Mouse (Mus musculus): ENCODE data around the gene Gnb3. TPM values are rescaled to one million over a fixed set of nuclear protein-coding genes. Genes with fewer than 3 reads are reported as not detected.
A peak's percentile ranks its signal among the peaks of the same experiment; 100 is the strongest.
"Not testable (repeated sequence)": the region's sequence is repeated elsewhere in the genome, so short reads cannot be mapped to it uniquely, and the experiment has no call there.

The Gnb3 gene
- polyA plus RNA-seq, 1 experiment from 2014 or later = 2.4 TPM

DNA sequence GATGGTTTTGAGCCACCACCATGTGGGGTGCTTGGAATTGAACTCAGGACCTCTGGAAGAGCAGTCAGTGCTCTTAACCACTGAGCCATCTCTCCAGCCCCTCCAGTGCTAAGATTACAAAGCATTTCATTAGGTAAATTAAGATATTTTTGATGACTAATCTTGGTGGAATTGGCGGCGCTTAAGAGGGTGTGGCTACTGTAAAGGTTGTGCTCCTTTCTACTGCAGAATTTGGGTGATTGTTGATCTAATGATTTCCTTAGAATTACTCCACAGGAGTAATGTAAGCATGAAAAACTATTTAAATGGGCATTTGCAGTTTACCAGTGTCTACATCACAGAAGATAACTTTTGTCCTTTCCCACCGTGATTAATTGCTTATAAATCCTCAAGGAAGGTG is 35.7 kb downstream of the Gnb3 start:
- no peak overlapping the region for H3K4me2 ChIP-seq (ENCODE audit: low read length)
- WGBS = 97% methylated on average over 3 of the region's 3 CpGs
- H3K27ac ChIP-seq (ENCODE audit: low read length) = no peak overlapping the region
- H3K9me3 ChIP-seq (replicated peaks; ENCODE audit: control insufficient read depth, low read length, poor library complexity, severe bottlenecking) = no peaks in the 10 kb centered on the region; the same call in 1 of the 2 replicates
- H3K27me3 ChIP-seq (ENCODE audit: control insufficient read depth, insufficient read depth, low read depth, low read length) = no peaks in the 10 kb centered on the region
- no peak overlapping the region for H3K9ac ChIP-seq (ENCODE audit: low read depth, low read length)
- ATAC-seq = no peak
- peaks cover 22% of the 10 kb centered on the region for H3K4me1 ChIP-seq (ENCODE audit: control insufficient read depth, insufficient read depth, low read length)
- no peak overlapping the region for H3K4me3 ChIP-seq (ENCODE audit: low read depth, low read length)
- H3K36me3 ChIP-seq (ENCODE audit: control insufficient read depth, insufficient read depth, low read length) = no peaks in the 10 kb centered on the region

DNA sequence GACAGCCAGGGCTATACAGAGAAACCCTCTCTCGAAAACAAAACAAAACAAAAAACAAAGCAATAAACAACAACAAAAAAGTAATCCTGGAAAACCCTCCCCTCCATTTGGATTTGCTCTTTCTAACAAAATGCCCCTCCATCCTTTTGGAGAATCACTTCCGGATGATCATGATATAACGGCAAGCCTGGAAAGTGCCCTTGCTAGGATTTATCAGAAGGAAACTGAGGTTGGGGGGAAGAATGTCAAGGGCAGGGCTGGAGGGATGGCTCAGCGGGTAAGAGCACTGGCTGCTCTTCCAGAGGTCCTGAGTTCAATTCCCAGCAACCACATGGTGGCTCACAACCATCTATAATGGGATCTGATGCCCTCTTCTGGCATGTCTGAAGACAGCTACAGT is 36.4 kb downstream of the Gnb3 start:
- H3K27ac ChIP-seq (ENCODE audit: low read length); H3K4me2 ChIP-seq (ENCODE audit: low read length); H3K27me3 ChIP-seq (ENCODE audit: control insufficient read depth, insufficient read depth, low read depth, low read length); ATAC-seq; H3K9ac ChIP-seq (ENCODE audit: low read depth, low read length); H3K9me3 ChIP-seq (replicated peaks; ENCODE audit: control insufficient read depth, low read length, poor library complexity, severe bottlenecking); H3K4me3 ChIP-seq (ENCODE audit: low read depth, low read length); H3K36me3 ChIP-seq (ENCODE audit: control insufficient read depth, insufficient read depth, low read length): not testable (repeated sequence)
- WGBS = 98% methylated on average over 4 of the region's 4 CpGs
- peaks cover 16% of the 10 kb centered on the region for H3K4me1 ChIP-seq (ENCODE audit: control insufficient read depth, insufficient read depth, low read length)

DNA sequence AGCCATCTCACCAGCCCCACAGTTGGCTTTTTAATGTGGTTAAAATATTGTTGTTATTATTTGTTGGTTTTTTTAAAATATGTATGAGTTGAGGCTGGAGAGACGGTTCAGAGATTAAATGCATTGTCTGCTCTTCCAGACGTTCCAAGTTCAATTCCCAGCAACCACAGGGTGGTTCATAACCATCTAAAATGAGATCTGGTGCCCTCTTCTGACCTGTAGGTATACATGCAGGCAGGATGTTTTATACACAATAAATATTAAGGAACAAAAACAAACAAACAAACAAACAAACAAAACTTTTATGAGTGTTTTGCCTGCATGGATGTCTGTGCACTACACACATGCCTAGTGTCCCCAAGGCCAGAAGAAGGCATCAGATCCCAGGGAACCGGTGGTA is 37.0 kb downstream of the Gnb3 start:
- WGBS = 69% methylated on average over 3 of the region's 3 CpGs
- Histone ChIP-seq H3K4me1 (ENCODE audit: control insufficient read depth, insufficient read depth, low read length) (peaks cover 10% of the 10 kb centered on the region), H3K27ac (ENCODE audit: low read length) (no peak overlapping the region)

DNA sequence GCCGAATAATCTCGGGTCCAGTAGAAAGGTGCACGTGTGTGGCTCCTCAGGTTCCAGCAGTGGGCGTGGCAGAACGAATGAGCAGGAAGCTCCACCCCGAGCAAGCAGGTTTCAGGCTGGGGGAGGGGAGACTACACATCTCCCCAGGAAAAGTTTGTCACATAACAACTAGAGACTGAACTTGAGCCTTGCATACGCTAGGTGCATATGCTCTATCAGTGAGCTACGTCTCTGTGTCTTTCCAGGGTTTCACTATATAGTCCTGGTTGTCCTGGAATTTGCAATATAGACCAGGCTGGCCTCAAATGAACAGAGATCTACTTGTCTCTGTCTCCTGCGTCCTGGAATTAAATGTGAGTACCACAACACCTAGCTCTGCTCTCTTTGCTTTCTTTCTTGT is 37.7 kb downstream of the Gnb3 start:
- H3K36me3 ChIP-seq (ENCODE audit: control insufficient read depth, insufficient read depth, low read length); H3K27me3 ChIP-seq (ENCODE audit: control insufficient read depth, insufficient read depth, low read depth, low read length); H3K4me3 ChIP-seq (ENCODE audit: low read depth, low read length); H3K4me2 ChIP-seq (ENCODE audit: low read length); H3K4me1 ChIP-seq (ENCODE audit: control insufficient read depth, insufficient read depth, low read length); ATAC-seq; H3K9ac ChIP-seq (ENCODE audit: low read depth, low read length); H3K9me3 ChIP-seq (replicated peaks; ENCODE audit: control insufficient read depth, low read length, poor library complexity, severe bottlenecking); H3K27ac ChIP-seq (ENCODE audit: low read length): not testable (repeated sequence)
- 18% methylated on average over 5 of the region's 9 CpGs for WGBS

More for the DNA sequence above, 37.0 kb downstream of the Gnb3 start:
- H3K27me3 ChIP-seq (ENCODE audit: control insufficient read depth, insufficient read depth, low read depth, low read length) = no peaks in the 10 kb centered on the region
- no peak overlapping the region for H3K4me3 ChIP-seq (ENCODE audit: low read depth, low read length)
- H3K9ac ChIP-seq (ENCODE audit: low read depth, low read length) = no peak overlapping the region
- no peaks in the 10 kb centered on the region for H3K36me3 ChIP-seq (ENCODE audit: control insufficient read depth, insufficient read depth, low read length)
- no peak overlapping the region for H3K4me2 ChIP-seq (ENCODE audit: low read length)
- H3K9me3 ChIP-seq (replicated peaks; ENCODE audit: control insufficient read depth, low read length, poor library complexity, severe bottlenecking) = no peaks in the 10 kb centered on the region; the same call in 1 of the 2 replicates
- no peak for ATAC-seq

DNA sequence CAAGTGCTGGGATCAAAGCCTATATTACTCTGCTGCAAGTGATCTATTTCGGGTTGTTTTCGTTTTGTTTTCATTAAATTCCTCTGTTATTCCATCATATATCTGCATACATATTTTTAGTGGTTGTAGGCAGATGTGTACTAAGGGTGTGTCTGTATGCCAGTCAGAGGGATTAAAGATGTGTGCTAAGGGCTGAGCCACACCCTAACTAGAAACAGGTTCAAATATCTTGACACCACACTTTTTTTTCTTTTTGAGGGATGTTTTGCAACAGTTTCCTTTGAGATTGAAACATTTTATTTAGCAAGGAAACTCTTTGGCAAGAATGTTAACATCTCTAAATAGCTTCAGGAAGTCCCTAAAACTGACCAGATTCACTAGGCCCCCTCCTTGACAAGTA is 43.9 kb downstream of the Gnb3 start:
- H3K4me3 ChIP-seq (ENCODE audit: low read depth, low read length) = no peak overlapping the region
- no peak for ATAC-seq
- WGBS = 88% methylated on average over 2 of the region's 2 CpGs
- no peaks in the 10 kb centered on the region for H3K36me3 ChIP-seq (ENCODE audit: control insufficient read depth, insufficient read depth, low read length)
- no peaks in the 10 kb centered on the region for H3K4me1 ChIP-seq (ENCODE audit: control insufficient read depth, insufficient read depth, low read length)
- H3K27ac ChIP-seq (ENCODE audit: low read length) = no peak overlapping the region
- H3K4me2 ChIP-seq (ENCODE audit: low read length) = no peak overlapping the region
- H3K27me3 ChIP-seq (ENCODE audit: control insufficient read depth, insufficient read depth, low read depth, low read length) = no peaks in the 10 kb centered on the region
- no peak overlapping the region for H3K9ac ChIP-seq (ENCODE audit: low read depth, low read length)
- no peaks in the 10 kb centered on the region for H3K9me3 ChIP-seq (replicated peaks; ENCODE audit: control insufficient read depth, low read length, poor library complexity, severe bottlenecking)

DNA sequence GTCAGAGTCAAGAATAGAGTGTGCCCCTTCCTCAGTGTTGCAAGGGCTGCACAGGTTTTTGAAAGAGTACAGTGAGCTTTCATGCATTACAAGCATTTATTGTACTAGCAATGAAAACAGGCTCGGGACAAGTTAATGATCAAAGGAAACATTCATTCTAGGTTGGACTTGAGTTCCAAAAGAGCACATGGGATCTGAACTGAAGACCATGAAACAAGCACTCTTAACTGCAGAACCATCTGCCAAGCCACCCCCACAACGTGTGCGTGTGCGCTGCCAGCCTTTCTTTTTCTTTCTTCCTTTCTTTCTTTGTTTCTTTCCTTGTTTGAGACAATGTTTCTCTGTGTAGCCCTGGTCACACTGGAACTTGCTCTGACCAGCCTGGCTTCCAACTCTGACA is 44.3 kb downstream of the Gnb3 start:
- no peaks in the 10 kb centered on the region for H3K9me3 ChIP-seq (replicated peaks; ENCODE audit: control insufficient read depth, low read length, poor library complexity, severe bottlenecking)
- H3K36me3 ChIP-seq (ENCODE audit: control insufficient read depth, insufficient read depth, low read length) = no peaks in the 10 kb centered on the region
- ATAC-seq = no peak
- no peak overlapping the region for H3K4me2 ChIP-seq (ENCODE audit: low read length)
- WGBS = 82% methylated on average over 4 of the region's 4 CpGs
- H3K27me3 ChIP-seq (ENCODE audit: control insufficient read depth, insufficient read depth, low read depth, low read length) = no peaks in the 10 kb centered on the region
- H3K27ac ChIP-seq (ENCODE audit: low read length) = no peak overlapping the region
- no peaks in the 10 kb centered on the region for H3K4me1 ChIP-seq (ENCODE audit: control insufficient read depth, insufficient read depth, low read length)
- H3K4me3 ChIP-seq (ENCODE audit: low read depth, low read length) = no peak overlapping the region
- H3K9ac ChIP-seq (ENCODE audit: low read depth, low read length) = no peak overlapping the region

DNA sequence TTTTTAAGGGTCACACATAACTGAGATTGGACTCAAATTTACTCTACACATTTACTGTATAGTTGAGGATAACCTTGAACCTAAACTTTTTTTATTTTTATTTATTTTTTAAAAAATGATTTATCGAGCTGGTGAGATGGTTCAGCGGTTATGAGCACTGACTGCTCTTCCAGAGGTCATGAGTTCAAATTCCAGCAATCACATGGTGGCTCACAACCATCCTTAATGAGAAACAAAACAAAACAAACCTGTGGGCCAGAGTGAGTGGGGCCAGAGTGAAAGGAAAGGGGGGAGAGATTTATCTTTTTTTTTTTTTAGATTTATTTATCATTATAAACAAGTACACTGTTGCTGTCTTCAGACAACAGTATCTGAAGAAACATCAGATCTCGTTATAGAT is 48.2 kb downstream of the Gnb3 start:
- Histone ChIP-seq H3K27ac (ENCODE audit: low read length) (no peak overlapping the region), H3K4me3 (ENCODE audit: low read depth, low read length) (no peak overlapping the region), H3K36me3 (ENCODE audit: control insufficient read depth, insufficient read depth, low read length) (no peaks in the 10 kb centered on the region), H3K9ac (ENCODE audit: low read depth, low read length) (no peak overlapping the region), H3K27me3 (ENCODE audit: control insufficient read depth, insufficient read depth, low read depth, low read length) (no peaks in the 10 kb centered on the region), H3K9me3 (replicated peaks; ENCODE audit: control insufficient read depth, low read length, poor library complexity, severe bottlenecking) (no peaks in the 10 kb centered on the region), H3K4me2 (ENCODE audit: low read length) (no peak overlapping the region), H3K4me1 (ENCODE audit: control insufficient read depth, insufficient read depth, low read length) (no peaks in the 10 kb centered on the region)
- WGBS = 88% methylated on average over 3 of the region's 3 CpGs
- no peak for ATAC-seq

GRCm38 (mm10) chr6:124790121-124790520 is 50.0 kb downstream of the Gnb3 start:
- ATAC-seq = no peak
- WGBS = 83% methylated on average over 4 of the region's 4 CpGs
- Histone ChIP-seq H3K27ac (ENCODE audit: low read length) (no peak overlapping the region), H3K27me3 (ENCODE audit: control insufficient read depth, insufficient read depth, low read depth, low read length) (no peaks in the 10 kb centered on the region), H3K36me3 (ENCODE audit: control insufficient read depth, insufficient read depth, low read length) (no peaks in the 10 kb centered on the region), H3K4me2 (ENCODE audit: low read length) (no peak overlapping the region), H3K4me1 (ENCODE audit: control insufficient read depth, insufficient read depth, low read length) (no peaks in the 10 kb centered on the region), H3K9me3 (replicated peaks; ENCODE audit: control insufficient read depth, low read length, poor library complexity, severe bottlenecking) (no peaks in the 10 kb centered on the region), H3K9ac (ENCODE audit: low read depth, low read length) (no peak overlapping the region), H3K4me3 (ENCODE audit: low read depth, low read length) (no peak overlapping the region)

- ATAC-seq = no peak
- no peaks in the 10 kb centered on the region for H3K4me1 ChIP-seq (ENCODE audit: control insufficient read depth, insufficient read depth, low read length)
- no peaks in the 10 kb centered on the region for H3K9me3 ChIP-seq (replicated peaks; ENCODE audit: control insufficient read depth, low read length, poor library complexity, severe bottlenecking)
- no peak overlapping the region for H3K4me2 ChIP-seq (ENCODE audit: low read length)
- H3K4me3 ChIP-seq (ENCODE audit: low read depth, low read length) = no peak overlapping the region
- H3K36me3 ChIP-seq (ENCODE audit: control insufficient read depth, insufficient read depth, low read length) = no peaks in the 10 kb centered on the region
- no peaks in the 10 kb centered on the region for H3K27me3 ChIP-seq (ENCODE audit: control insufficient read depth, insufficient read depth, low read depth, low read length)
- 73% methylated on average over 4 of the region's 4 CpGs for WGBS
- no peak overlapping the region for H3K9ac ChIP-seq (ENCODE audit: low read depth, low read length)
- H3K27ac ChIP-seq (ENCODE audit: low read length) = peak overlapping the region; percentile 26; the same call in 1 of the 2 replicates
Observed at GRCm38 (mm10) chr6:124789519-124789918, 50.6 kb downstream of the Gnb3 start.

DNA sequence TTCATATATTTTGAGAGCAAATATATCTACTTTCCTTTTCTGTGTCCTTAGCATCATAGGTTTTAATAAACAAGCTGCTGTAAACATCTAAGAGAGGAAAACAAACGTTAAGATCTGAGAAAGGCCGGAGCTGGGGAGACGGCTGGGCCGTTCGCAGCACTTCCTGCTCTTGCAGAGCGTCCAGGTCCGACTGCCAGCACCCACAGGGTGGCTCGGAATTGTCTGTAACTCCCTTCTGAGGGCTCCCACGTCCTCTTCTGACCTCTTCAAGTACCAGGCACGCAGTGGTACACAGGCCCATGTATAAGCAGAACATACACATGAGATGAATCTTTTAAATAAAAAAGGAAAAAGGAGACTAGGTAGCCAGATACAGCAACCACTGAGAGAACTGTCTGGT is 52.4 kb downstream of the Gnb3 start:
- Histone ChIP-seq H3K36me3 (ENCODE audit: control insufficient read depth, insufficient read depth, low read length) (no peaks in the 10 kb centered on the region), H3K9ac (ENCODE audit: low read depth, low read length) (no peak overlapping the region), H3K27me3 (ENCODE audit: control insufficient read depth, insufficient read depth, low read depth, low read length) (no peaks in the 10 kb centered on the region), H3K4me2 (ENCODE audit: low read length) (no peak overlapping the region), H3K27ac (ENCODE audit: low read length) (no peak overlapping the region), H3K4me1 (ENCODE audit: control insufficient read depth, insufficient read depth, low read length) (no peaks in the 10 kb centered on the region), H3K9me3 (replicated peaks; ENCODE audit: control insufficient read depth, low read length, poor library complexity, severe bottlenecking) (no peaks in the 10 kb centered on the region), H3K4me3 (ENCODE audit: low read depth, low read length) (no peak overlapping the region)
- 83% methylated on average over 10 of the region's 10 CpGs for whole genome bisulfite sequencing
- ATAC-seq = no peak
